Mouse (Mus musculus) heart, adult 18-20 months (tissue): ENCODE results near the gene Lnpep. TPM values are rescaled to one million over a fixed set of nuclear protein-coding genes. Genes with fewer than 3 reads are reported as not detected.
"Not testable (repeated sequence)": the region's sequence is repeated elsewhere in the genome, so short reads cannot be mapped to it uniquely, and the experiment has no call there.

Experiments used
- DNase-seq, 2 experiments: peaks; one replicate each; pipeline ENCODE4 v3.0.0; 2021 to 2022; ENCODE audit warnings: mixed read lengths in 1 of 2
- long read RNA-seq, 2 experiments: library from polyadenylated mRNA; stranded (forward); transcript quantifications; one replicate each; pipeline ENCODE4 v2.0.0; 2021
- total RNA-seq, 2 experiments: library from RNA; stranded (reverse); gene quantifications; 2 replicates each; pipeline ENCODE4 v1.2.3; 2021

The Lnpep gene
- 100 to 1,000 TPM; 154 to 167 TPM for total RNA-seq
- long read RNA-seq, experiment 1, full-length matches to known transcripts = 1 of 21 reads
- long read RNA-seq, experiment 1, partial matches to known transcripts = 0 of 21 reads
- long read RNA-seq, experiment 1, other reads (novel, unspliced or antisense) = 20 of 21 reads
- long read RNA-seq, experiment 2, full-length matches to known transcripts = 3 of 15 reads
- long read RNA-seq, experiment 2, partial matches to known transcripts = 0 of 15 reads
- long read RNA-seq, experiment 2, other reads (novel, unspliced or antisense) = 12 of 15 reads

- DNase-seq = peak; percentile 95 to 98
Measured at GRCm38 (mm10) chr17:17624957-17625586, at the start of gene Lnpep. Lnpep (minus strand) TSS chr17:17625050.

GRCm38 (mm10) chr17:17655829-17656176 lies 31.0 kb upstream of the Lnpep start:
- DNase-seq = no peak

GRCm38 (mm10) chr17:17654997-17655828 lies 30.4 kb upstream of the Lnpep start:
- no peak for DNase-seq

DNA sequence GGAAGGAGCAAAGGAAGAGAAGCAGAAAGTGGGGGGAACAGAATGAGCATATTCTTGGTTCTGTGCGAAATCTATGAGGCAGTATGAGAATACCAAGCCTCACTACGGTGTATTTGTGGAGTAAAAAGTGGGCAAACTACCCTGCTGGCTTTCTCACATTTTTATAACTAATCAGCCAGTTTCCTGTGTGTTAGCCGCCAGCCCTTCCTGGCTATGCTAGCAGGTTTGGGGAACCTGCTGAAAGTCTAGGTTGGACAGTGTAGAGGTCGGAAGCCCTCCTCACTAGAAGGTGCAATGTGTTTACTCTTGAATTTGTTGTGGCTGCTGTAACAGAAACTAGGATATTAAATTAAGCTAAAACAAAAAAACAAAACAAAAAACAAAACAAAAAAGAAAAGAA lies 27.7 kb upstream of the Lnpep start:
- DNase-seq = no peak

- peak; percentile 51 to 65 for DNase-seq
Measured at GRCm38 (mm10) chr17:17645738-17646137, 20.9 kb upstream of the Lnpep start.

DNA sequence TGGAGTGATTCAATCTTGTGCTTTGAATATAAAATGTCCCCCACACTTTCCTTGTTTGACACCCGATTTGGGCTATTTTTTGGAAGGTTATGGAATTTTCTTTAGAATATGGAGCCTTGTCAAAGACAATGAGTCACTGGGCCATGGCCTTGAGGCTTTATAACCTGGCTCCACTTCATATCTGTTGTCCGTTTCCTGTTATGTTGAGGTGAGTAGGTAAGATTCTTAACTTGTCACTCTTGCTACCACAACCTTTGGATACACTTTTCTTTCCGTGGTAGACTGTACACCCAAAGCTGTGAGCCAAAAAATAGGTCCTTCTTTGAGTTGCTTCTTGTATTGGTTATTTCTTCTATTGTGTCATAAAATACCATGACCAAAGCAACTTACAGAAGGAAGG lies 12.5 kb upstream of the Lnpep start:
- no peak for DNase-seq

DNA sequence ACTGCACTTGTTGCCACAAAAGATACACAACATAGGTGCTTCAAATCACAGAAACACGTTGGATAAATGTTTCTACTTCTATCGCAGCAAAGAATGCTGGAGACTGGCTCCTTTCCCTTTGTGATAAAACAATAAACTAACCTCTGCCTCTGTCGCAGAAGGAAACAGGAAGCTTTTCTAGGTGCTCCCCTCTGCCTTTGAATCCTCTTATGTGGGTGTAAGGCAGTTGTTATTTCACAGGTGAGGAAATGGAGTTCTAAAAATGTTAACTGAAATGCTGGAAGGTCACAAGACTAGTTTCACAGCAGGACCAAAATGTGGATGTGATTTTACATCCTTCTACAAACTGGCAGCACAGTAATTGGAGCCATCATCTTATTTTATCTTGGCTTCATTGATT lies 11.3 kb upstream of the Lnpep start:
- no peak for DNase-seq

GRCm38 (mm10) chr17:17634033-17634432 lies 9.2 kb upstream of the Lnpep start:
- DNase-seq = no peak

- DNase-seq = no peak
Measured at GRCm38 (mm10) chr17:17631985-17632384, 7.1 kb upstream of the Lnpep start.

- not testable (repeated sequence) for DNase-seq
Measured at GRCm38 (mm10) chr17:17628237-17628879, 3.5 kb upstream of the Lnpep start.

- DNase-seq = no peak
Measured at GRCm38 (mm10) chr17:17627558-17627957, 2.7 kb upstream of the Lnpep start.

DNA sequence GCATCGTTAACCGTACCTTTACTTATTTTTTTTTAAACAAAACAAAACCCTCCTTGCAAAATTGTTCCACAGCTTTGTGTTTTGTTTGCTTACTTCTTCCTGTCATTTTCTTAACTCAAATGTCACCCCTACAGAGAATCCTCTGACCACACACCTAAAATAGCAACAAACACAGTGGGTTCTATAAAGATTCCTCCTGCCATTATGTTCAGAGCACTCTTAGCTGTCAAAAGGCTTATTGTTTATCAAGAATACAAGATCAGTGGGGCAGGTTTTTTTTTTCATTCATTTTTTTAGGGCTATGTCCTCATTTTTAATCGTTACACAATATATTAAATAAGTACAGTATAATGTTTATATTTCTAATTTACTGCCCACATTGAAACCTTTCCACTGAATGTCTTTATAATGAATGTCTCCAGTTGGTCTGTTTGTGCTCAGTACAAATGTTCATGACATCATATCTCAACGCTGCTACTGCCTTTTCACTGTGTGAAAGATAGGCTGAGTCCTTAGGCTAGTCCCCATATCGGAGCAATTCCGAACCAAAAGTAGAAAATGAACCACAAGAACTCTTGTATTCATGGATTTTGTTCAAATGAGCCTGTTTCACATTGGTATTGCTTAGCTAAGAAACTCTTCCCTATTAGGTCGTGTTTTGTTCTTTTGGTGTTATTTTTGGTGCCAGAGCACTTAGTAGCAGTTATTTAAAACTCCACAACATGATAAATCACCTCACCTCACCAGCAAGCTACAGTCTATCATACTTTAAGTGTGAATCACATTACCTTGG lies 1.2 kb upstream of the Lnpep start:
- DNase-seq = no peak

DNA sequence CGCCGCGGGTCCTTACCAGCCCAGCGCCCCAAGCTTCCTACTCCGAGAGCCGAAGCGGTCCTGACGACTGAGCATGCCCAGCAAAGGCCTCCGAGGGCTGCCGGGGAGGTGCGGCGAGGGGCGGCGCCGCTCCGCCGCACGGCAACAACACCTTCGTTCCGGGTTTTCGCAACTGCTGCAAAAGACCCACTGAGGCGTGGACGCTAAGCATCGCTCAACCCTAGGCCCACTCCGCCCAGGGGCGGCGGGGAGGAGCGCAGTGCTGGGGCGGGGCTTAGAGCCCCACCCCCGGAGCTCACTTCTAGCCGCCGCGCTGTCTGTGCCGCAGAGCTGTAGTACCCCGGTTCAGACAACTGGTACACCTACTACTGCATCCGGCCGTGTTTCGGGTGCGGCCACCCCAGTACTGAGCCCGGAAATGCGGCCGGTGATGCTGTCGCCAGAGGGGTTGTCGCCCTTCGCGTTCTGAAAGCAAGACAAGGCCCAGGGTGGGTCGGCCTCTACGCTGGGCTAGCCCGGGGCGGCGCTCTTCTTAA lies 361 bp downstream of the Lnpep start:
- peak; percentile 95 to 97 for DNase-seq

DNA sequence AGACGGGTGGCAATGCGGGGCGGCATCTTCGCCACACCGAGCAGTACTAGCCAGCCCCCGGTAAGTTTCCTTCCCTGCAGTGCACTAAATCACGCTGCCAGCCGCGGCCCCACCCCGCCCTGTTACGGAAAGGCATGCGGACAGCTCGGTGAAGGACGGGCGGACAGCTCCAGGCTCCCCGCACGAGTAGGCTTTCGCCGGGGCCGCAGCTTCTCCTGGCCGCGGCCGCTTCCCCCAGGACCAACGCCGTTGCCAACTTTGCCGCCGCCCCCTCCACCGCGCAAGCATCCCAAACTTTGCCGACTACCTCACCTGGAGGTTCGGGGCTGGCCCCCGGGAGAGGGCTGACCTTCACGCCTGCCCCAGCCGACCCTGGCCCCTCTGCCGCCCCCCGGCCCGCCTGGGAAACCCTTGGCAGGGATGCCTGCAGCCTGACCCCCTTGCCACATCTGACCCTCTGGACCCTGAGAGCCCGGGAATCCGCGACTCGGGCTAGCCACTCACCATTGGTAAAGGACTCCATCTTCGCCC lies 895 bp downstream of the Lnpep start:
- peak; percentile 81 to 83 for DNase-seq

DNA sequence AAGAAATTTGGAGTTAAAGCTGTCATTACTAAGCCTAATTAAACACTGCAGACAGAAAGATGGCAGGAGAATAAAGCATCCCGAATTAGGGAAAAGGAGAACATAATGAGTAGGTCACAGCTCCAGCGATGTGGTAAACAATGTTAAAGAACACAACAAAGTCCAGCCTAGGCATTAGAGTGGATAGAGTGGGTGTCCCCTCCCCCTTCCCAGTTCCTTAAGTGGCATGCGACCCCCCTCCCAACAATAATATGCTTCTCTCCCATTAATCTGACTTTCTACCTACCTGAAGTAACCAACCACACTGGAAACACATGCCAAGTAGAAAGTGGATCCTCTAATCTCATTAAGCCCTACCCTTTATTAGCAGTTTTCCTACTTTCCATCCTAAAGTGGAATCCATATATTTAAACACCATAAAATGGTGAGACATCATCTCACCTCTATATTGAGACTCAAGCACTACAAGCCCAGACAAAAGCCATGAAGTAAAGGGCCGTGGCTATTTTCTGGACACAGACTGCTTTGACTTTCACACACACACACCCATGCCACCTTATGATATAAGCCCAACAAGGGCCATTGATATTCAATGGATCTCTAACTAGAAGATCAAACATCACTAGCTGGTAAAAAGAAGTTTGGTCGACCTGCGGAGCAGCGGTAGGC lies 1.5 kb downstream of the Lnpep start:
- DNase-seq = no peak

GRCm38 (mm10) chr17:17622576-17622975 lies 2.3 kb downstream of the Lnpep start:
- DNase-seq = no peak

- DNase-seq = peak in 1 of 2 experiments; percentile 10
Measured at GRCm38 (mm10) chr17:17621586-17621985, 3.3 kb downstream of the Lnpep start.

GRCm38 (mm10) chr17:17618463-17618862 lies 6.4 kb downstream of the Lnpep start:
- peak in 1 of 2 experiments; percentile 59 for DNase-seq

- DNase-seq = peak in 1 of 2 experiments; percentile 31
Measured at GRCm38 (mm10) chr17:17617440-17618204, 7.2 kb downstream of the Lnpep start.

- no peak for DNase-seq
Measured at GRCm38 (mm10) chr17:17612336-17612735, 12.5 kb downstream of the Lnpep start.
